Mouse (Mus musculus) hematopoietic stem cell, adult 5-6 weeks (primary cell): ENCODE data around the gene Leng8. TPM values are rescaled to one million over a fixed set of nuclear protein-coding genes. Genes with fewer than 3 reads are reported as not detected.
A peak's percentile ranks its signal among the peaks of the same experiment; 100 is the strongest.

Source experiments
- ATAC-seq, 2 experiments: fragments of 125-278 bp in 1 of 2; replicated peaks in 1 of 2; 2 replicates each; pipeline ENCODE4 v1.8.0; 2016 to 2017; ENCODE audit warnings: inconsistent platforms in 2 of 2, mild to moderate bottlenecking in 2 of 2, moderate number of reproducible peaks in 2 of 2, low read depth in 1 of 2, moderate TSS enrichment in 1 of 2; ENCODE audit not compliant: low FRiP score in 2 of 2, poor library complexity in 2 of 2, severe bottlenecking in 2 of 2, insufficient read depth in 1 of 2, low TSS enrichment in 1 of 2
- total RNA-seq: library from RNA; stranded (forward); fragments of 172-1452, 232-1000 nt; gene quantifications from 2 replicates; pipeline ENCODE4 v1.2.3, GENCODE M21; 2017

Leng8 gene
- total RNA-seq, 1 experiment from 2014 or later: 33.4 TPM

GRCm38 (mm10) chr7:4164090-4164910, 27.5 kb downstream of the Leng8 start, which contains the start of gene Cdc42ep5:
TSS of gene Cdc42ep5 (minus strand) at chr7:4164860.
- ATAC-seq: peak in 1 of 2 experiments; percentile 29; a peak in 1 of 4 replicates

GRCm38 (mm10) chr7:4165286-4165685, 28.4 kb downstream of the Leng8 start:
- no peak for ATAC-seq

- ATAC-seq: no peak
Observed at GRCm38 (mm10) chr7:4167098-4167497, 30.3 kb downstream of the Leng8 start.

- ATAC-seq: no peak
Observed at GRCm38 (mm10) chr7:4170193-4170938, 33.5 kb downstream of the Leng8 start.

- ATAC-seq: 0 out of 4 replicates have a peak, but pooled peaks of 1 of the 2 experiments have one; percentile 32
Observed at GRCm38 (mm10) chr7:4178438-4178837, 41.6 kb downstream of the Leng8 start.

Other genes starting within 250 kb of the Leng8 start
- gene Gm14548, start 238.9 kb upstream of the Leng8 start, total RNA-seq: 0.94 and 1.9 TPM in 2 replicates
- gene Lilra6, start 221.5 kb upstream of the Leng8 start, total RNA-seq: 0.94 and 3.1 TPM in 2 replicates
- 58.2 and 81.5 TPM in 2 replicates for gene Lair1, start 73.8 kb upstream of the Leng8 start, total RNA-seq
- gene Ttyh1, start 17.6 kb upstream of the Leng8 start, total RNA-seq: 3.6 TPM in 1 of 2 replicates, not detected in the other
- 3.7 and 4.5 TPM in 2 replicates for gene Leng9, start 13.3 kb downstream of the Leng8 start, total RNA-seq
- not detected in 2 replicates for gene Cdc42ep5, start 27.8 kb downstream of the Leng8 start, total RNA-seq
- not detected in 2 replicates for gene Lilra5, start 100.7 kb downstream of the Leng8 start, total RNA-seq
- 3.5 and 4.5 TPM in 2 replicates for gene Ncr1, start 200.7 kb downstream of the Leng8 start, total RNA-seq